Mouse (Mus musculus): ENCODE measurements around the gene Lemd1. TPM values are rescaled to one million over a fixed set of nuclear protein-coding genes. Genes with fewer than 3 reads are reported as not detected.

Lemd1 gene
- polyA plus RNA-seq (2014; fragmentation: Illumina TruSeq; extraction: RNeasy Lipid Tissue Mini Kit (QIAGEN cat#74804)), result not detected

GRCm38 (mm10) chr1:132191093-132191785 is at the start of gene Lemd1, which contains the start of gene AC124108.1:
Gene Lemd1, plus strand, starts transcription at chr1:132191431.
Gene AC124108.1, plus strand, starts transcription at chr1:132191457.

DNA sequence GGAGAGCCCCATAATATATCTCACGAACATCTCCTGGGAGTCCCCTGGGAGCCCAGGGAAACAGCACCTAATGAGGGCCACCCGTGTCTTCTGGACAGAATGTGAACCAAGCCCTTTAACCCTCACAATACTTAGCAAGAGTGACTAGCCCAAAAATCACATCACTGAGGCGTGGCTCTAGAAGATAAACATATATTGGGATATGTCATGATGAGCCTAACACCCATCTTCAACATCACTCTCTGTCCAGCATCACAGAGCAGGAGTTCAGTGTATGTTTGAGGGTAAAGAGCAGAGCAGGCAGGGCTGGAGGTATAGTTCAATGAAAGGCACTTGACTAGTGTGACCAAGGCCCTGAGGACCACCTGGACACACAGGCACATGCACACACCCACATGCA is 38.4 kb downstream of the Lemd1 start, which contains the start of gene Gm10188:
Gene Gm10188, minus strand, starts transcription at position 101 of the 400 bp plus-strand sequence.

GRCm38 (mm10) chr1:132298425-132298800 is 107.2 kb downstream of the Lemd1 start, which contains the start of gene Klhdc8a:
Gene Klhdc8a, plus strand, starts transcription at chr1:132298626.

Other genes starting within 250 kb of the Lemd1 start
- gene Slc45a3, start 228.5 kb upstream of the Lemd1 start, polyA plus RNA-seq (2014; fragmentation: Illumina TruSeq; extraction: RNeasy Lipid Tissue Mini Kit (QIAGEN cat#74804)), result 14.2 TPM
- gene Elk4, start 183.8 kb upstream of the Lemd1 start, polyA plus RNA-seq (2014; fragmentation: Illumina TruSeq; extraction: RNeasy Lipid Tissue Mini Kit (QIAGEN cat#74804)), result 29.4 TPM
- 3.8 TPM for gene Mfsd4a, start 123.4 kb upstream of the Lemd1 start, polyA plus RNA-seq (2014; fragmentation: Illumina TruSeq; extraction: RNeasy Lipid Tissue Mini Kit (QIAGEN cat#74804))
- 0.23 TPM for gene Cdk18, start 51.7 kb upstream of the Lemd1 start, polyA plus RNA-seq (2014; fragmentation: Illumina TruSeq; extraction: RNeasy Lipid Tissue Mini Kit (QIAGEN cat#74804))
- not detected for gene AC124108.1, start within 50 bp of the Lemd1 start, polyA plus RNA-seq (2014; fragmentation: Illumina TruSeq; extraction: RNeasy Lipid Tissue Mini Kit (QIAGEN cat#74804))
- not detected for gene Gm10188, start 38.3 kb downstream of the Lemd1 start, polyA plus RNA-seq (2014; fragmentation: Illumina TruSeq; extraction: RNeasy Lipid Tissue Mini Kit (QIAGEN cat#74804))
- gene Klhdc8a, start 107.2 kb downstream of the Lemd1 start, polyA plus RNA-seq (2014; fragmentation: Illumina TruSeq; extraction: RNeasy Lipid Tissue Mini Kit (QIAGEN cat#74804)), result 0.17 TPM
- 1.1 TPM for gene Nuak2, start 124.7 kb downstream of the Lemd1 start, polyA plus RNA-seq (2014; fragmentation: Illumina TruSeq; extraction: RNeasy Lipid Tissue Mini Kit (QIAGEN cat#74804))
- gene Tmcc2, start 199.8 kb downstream of the Lemd1 start, polyA plus RNA-seq (2014; fragmentation: Illumina TruSeq; extraction: RNeasy Lipid Tissue Mini Kit (QIAGEN cat#74804)), result 1.2 TPM
- 28.9 TPM for gene Dstyk, start 226.1 kb downstream of the Lemd1 start, polyA plus RNA-seq (2014; fragmentation: Illumina TruSeq; extraction: RNeasy Lipid Tissue Mini Kit (QIAGEN cat#74804))